Mouse (Mus musculus) gonadal fat pad, adult 2 months (tissue): ENCODE results near the gene Aurka. TPM values are rescaled to one million over a fixed set of nuclear protein-coding genes. Genes with fewer than 3 reads are reported as not detected.

Source experiments
- DNase-seq: peaks from one replicate; pipeline ENCODE4 v3.0.0-alpha.2; 2012; ENCODE audit warnings: low read depth
- polyA plus RNA-seq: library from polyadenylated mRNA; depleted of rRNA; stranded (reverse); fragments of >200 nt; gene quantifications from 2 replicates; pipeline ENCODE4 v1.2.3, GENCODE M21; 2012; rRNA removed

Aurka gene
- 2.6 TPM in 2 replicates for polyA plus RNA-seq

DNA sequence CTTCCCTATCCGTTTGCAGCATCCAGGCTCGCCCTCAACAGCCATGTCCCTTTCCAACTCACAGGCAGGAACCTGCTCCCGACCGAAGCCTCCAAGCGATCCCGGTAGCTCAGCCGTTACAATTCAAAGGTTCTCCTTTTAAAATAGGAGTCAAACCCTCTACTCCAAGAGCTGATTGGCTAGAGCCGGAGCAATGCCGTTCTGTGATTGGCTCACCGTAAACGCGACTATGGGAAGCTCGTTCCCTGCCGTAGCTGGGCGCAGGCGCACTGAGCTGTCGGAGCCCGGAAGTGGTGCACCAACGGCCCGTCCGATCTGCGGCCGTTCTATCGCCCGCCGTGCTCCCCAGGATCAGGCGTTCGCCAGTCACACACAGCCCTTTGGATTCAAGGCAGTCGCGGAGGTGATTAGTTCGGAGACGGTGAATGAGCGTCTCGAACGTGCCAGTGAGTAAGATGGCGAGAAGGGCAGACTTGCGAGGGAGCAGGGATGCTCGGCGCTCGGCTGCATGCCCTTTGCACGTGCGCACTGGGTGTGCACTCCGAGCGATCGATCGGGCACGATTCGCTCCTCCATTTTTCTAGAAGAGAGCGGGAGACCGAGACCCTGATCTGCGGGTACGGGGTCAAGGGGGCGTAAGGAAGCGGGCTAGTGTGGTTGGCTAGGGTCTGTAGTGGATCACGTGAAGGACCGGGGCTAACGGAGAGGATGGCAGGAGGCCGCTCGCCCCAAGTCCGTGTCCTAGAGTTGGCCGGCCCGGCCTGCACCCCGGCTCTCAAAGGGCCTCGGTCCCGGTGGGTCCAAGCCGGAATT, at the start of gene Aurka, which contains the start of gene Cstf1:
Gene Aurka (minus strand): TSS at position 125 of the 813 bp plus-strand sequence.
Gene Cstf1 (plus strand): TSS at position 271 of the 813 bp plus-strand sequence.
- peak; percentile 79 for DNase-seq

DNA sequence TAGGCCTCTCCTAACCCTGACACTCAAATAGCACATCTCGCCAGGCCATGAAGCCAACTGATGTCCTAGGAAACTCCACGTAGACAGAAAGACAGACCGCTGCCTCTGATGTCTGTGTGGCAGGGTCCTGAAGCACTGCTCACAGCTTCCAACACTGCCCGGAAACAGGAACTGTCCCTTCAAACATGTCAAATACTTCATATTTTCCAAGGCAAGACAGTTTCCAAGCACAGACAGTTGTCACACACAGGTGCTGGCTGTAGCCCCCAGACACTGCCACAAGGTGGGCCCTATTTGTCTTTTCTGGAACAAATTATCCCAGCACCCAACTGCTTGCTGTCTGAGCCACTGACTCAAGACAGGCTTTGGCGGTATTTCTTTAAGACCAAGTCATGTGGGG, 47.9 kb upstream of the Aurka start:
- no peak for DNase-seq

DNA sequence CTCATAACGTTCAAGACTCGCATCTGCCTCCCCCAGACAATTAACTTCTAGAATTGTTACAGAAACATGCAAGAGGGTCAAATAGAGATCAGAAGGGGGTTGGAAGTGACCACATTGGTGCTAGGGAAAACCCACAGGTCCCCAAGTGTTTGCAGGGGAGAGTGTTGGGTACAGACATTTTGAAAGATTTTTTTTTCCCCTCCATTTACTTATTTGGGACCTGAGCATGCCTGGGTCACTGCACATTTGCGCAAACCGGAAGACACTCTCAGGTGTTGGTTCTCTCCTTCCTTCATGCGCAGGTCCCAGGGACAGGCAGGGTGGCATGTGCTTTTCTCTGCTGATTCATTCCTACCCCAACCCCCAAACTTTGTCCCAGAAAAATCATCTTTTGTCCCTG, 46.5 kb upstream of the Aurka start:
- DNase-seq: no peak

DNA sequence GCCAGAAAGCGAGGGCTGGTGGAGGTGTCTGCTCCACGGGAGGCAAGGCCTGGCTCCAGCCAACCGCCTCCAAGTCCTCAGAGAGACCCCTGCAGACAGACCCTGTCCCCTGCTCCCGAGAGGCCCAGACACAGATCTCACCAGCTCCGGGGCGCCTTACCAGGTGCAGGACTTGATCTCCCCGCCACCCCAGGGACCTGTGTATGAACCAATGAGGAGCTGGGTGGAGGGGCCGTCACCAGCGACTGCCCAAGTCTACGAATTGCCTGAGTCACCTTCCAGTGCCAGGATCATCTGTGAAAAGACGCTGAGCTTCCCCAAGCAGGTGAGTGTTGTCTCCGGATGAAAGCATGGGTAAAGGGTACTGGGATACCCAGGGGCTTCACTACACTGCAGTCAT, 45.9 kb upstream of the Aurka start:
- no peak for DNase-seq

DNA sequence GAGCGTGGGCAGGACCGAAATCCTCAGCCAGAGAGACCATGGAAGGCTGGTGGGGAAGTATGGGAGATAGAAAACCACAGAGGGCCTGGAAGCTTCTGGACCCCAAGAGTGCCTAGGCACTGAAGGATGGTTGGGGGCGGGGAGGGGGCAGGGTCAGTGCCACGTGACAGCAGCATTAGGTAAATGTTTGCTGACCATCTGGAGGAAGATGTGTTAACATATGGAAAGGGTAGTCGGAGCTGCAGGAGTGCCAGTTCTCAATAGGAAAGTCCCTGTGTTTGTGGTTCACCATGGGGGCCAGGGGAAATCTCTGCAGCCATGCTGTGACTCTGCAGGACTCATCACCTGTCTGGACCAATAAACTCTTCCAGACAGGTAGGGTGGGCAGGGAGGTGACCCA, 43.6 kb upstream of the Aurka start:
- DNase-seq: no peak

DNA sequence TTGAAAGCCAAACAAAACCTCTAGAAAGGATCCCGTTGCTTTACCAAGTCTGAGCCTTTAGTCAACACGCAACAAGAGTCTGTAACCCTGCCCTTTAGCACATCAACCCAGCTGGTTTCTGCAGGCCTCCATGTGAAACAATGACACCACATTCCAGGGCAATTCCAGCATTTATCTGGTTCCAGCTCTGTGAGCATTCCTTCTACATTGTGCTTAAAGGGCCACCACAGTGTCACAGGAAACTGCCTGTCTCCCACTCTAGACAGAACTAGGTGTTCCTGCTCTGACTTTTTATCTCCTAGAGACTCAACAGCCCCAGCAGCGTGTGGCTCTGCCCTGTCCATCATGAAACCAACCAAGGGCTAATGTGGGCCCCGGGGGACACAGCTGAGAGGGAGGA, 42.9 kb upstream of the Aurka start:
- no peak for DNase-seq

DNA sequence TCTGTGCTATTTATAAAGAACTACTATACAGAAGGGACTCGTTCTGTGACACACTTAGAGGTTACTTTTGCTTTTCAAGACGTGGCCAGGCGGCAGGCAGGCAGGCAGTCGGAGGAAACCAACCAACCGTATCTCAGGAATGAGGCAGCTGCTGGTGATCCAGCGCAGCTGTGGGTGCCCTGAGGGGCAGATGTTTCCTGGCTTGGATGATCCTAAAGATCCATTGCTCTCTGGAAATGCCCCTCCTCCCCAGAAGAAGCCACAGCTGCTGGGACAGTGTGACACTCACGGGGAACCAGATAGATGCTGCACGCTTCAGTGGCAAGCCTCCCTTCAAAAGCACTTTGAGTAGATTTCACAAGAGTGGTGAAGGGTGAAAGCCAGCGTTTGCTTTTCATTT, 42.1 kb upstream of the Aurka start:
- DNase-seq: no peak

DNA sequence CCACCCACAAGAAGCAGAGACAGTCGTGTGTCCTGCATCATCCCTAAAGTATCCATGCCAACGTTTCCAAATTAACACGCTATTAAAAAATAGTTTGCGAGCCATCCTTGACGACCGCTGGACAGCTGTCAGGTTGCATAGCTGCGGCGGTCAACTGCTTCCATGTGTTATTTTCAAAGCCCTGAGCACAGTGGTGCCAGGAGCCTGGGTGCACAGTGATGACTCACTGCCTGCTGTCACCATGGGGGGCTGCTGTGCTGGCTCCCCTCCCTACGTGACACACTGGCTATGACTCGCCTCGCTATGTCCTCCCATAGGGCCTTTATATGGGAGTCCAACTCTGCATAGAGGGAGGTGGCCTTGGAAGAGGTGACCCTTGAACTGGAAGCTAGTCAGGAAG, 40.8 kb upstream of the Aurka start:
- DNase-seq: no peak

DNA sequence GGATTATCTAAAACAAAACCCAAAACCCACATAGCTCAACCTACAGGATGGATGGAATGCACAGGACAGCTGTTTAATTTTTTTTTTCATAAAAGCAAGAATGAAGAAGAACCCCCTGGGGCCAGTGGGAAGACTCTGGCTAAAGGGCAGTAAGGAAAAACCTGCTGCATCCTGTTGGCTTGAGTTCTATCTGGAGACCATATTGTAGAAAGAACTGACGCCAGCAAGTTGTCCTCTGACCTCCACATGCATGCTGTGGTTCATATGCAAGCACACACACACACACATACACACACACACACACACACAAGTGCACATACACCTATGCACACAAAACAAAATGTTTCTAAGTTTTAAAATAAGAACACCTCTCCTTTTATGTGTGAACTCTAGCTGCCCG, 40.4 kb upstream of the Aurka start:
- no peak for DNase-seq

DNA sequence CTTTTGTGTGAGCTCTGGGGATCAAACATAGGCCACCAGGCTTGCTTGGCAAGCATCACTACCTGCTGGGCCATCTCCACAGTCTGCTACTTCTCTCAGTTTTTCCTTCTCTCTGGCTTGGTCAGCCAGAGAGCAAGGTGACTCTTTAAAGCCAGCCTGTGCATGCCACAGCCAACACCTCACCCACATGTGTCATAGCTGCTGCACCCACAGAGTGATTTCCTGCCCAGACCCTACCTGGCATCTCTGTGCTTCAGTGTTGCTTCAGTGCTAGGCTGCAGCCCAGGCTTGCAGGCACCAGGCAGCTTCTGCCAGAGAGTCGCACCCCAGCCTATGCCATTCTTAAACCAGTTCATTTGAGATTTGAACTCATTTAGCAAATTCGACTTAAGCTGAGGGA, 37.2 kb upstream of the Aurka start:
- DNase-seq: no peak

DNA sequence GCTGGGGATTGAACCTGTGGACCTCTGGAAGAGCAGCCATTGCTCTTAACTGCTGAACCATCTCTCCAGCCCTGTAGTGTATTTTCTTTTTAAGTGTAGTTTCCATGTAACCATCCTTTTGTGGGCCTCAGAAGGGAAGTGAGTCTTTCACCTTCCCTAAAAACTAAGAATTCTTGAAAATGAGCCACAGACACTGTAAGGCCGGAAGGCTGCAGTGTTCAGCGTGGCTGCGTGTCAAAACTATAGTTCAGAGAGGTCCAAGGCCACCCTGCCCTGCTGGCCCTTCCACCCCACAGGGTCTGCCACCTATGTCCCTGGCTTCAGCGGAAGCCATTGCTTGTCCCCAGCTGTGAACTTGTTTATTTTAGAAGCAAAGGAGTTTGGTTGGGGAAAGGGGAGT, 35.8 kb upstream of the Aurka start:
- DNase-seq: no peak

DNA sequence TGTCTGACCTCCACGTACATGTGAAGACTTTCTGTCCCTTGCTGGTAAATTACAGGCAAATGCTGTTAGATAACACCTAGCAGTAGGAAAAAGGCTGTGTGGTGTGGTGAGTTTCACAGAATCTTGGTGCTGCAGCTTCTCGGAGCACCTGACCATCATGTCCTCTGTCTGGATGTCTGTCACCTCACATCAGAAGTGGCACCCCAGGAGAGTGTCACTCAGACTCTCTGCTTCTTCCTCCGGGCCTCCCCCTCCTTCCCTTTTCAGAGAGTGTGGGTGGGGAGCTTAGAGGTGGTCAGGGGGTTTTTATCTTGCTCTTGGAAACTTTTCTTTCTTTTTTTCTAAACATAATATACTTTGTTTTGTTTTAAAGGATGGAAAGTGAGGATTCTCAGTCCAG, 34.7 kb upstream of the Aurka start:
- DNase-seq: no peak

DNA sequence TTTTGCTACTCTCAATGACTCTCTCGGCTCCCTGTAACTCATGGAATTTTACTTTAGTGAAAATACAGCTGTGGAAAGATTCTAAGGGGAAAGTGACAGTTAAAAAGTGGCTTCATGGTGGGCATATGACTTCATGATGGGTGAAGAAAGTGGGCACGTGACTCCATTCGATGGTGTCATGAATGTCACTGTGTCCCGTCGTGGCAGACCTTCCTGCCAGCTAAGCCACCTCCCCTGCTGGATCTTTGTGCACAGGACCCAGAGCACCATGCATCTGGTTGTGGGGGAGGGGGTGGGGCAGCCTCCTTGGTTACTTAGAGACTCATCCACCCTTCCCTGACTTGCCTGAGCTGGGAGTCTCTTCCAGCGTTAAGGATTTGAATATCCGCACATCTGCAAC, 33.9 kb upstream of the Aurka start:
- DNase-seq: no peak

DNA sequence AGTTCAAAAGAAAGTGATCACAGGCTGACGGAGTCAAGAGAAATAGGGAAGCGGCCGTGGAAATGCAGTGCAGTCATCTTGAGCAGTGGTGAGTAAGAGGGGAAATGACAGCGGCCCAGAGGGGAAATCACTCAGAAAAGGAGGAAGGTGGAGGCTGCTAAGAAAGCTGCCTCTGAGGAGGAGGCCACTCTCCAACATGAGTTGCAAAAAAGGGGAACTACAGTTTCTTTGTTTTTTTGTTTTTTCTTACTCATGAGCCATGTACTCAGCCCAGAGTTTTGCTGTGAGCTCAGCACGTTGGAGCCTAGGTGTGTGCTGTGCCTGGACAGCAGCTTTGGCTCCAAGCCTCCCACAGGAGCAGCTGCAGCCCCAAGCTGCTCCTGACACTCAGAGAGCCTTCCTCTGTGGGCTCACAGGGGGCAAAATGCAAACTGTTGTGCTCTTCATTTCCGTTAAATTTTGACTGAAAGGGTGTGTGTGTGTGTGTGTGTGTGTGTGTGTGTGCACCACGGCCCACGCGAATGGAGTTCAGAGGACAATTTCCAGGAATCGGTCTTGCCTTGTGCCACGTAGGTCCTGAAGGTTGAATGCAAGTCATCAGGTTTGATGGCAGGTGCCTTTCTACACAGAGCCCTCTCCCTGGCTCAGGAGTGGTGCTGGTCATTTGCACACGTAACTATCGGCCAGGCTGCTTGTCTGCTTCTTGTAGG, 30.9 kb upstream of the Aurka start:
- DNase-seq: no peak

DNA sequence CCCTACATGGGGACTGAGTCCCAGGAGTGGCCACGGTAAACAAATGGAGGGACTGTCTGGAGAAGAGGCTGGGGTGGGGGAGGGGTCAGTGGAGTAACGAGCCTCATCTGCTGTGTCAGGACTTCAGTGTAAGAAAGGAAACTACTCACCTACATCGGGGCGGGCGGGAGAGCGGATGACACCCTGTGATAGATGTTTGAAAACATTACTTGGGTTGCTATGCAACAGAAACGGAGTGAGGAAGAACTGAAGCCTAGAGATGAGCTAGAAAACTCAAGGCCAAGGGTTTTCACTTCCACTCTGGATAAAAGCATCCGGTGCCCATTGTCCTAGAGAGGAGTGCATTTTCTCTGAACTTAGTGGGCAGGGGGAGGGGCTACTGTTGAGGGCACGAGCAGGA, 29.6 kb upstream of the Aurka start:
- no peak for DNase-seq

DNA sequence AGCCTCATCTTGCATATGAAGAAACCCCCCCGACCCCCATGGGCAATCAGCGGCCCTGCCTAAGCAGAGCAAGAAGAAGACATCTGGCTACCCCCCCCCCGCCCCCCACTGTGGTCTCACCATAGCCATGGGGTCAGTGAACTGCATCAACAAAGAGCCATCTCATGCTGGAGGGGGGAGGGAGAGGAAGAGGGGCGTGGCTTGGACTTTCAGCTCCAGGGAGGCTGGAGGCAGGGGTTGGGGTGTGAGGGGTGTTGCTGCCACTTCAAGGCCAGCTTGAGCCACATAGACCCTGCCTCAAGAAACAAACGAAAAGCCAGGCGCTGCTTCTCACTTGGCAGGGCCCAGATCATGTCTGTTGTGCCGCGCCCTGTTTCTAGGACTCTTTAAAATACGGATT, 25.6 kb upstream of the Aurka start:
- DNase-seq: no peak

DNA sequence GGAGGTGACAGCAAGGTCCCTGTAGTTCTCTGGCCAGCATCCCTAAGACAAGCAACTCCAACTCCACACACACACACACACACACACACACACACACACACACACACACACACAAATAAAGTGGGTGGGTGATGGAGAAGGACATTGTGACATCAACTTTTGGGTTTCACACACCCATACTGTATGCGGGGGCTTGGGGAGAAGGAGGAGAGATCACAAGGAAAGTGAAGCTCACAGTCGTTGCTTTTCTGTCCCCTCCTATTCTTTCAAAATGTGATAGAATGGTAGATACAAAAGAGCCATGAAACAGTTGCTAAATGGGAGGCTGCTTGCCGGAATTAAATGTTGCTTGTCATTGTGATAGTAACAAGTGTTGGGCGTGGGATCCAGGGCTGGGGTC, 24.3 kb upstream of the Aurka start:
- DNase-seq: no peak

DNA sequence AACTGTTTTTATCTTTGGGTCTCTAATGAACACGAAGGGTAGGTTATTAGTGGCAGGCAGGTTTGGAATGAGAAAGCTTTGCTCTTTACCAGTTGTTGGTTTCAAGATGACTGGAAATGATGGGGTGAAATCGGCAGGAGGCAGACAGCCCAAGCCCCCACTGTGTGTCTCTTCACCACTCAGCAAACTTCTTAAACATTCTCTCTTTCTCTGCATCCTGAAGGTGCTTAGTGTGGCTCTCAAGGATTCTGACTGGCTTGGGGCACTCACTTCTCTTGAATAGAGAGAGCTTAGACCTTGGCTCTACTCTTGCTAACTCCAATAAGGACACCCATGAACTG, 23.7 kb upstream of the Aurka start:
- DNase-seq: no peak

DNA sequence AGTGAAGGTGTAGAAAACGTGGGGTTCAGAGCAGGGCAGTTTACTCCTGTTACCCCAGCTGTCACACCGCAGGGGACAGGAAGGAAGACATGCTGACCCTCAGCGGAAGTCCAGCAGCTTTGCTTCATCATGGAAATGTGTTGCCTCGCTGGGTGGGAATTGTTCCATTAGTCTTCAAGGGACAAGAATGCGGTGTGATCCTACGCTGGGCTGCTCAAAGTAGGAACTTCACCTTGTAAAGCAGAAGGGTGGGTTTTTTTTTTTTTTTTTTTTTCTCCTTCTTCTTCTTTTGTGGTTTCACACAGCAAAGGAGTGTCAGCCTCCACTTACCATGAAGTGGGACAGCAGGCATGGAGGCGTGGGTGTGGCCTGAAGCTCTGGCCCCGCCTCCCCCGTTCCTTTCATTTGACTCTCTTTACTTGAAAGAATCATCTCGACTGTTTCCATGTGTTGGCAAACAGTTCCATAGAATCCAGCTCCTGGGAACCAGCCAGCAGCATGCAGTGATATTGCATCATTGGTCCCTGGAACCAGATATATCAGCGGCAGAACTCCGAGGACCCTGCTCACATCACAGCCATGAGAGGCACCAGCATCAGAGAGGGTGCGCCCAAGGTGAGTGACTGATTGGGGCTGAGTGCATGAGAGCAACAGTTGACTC, 23.2 kb upstream of the Aurka start, which contains the start of gene Cass4:
Gene Cass4 (plus strand): TSS at position 404 of the 661 bp plus-strand sequence.
- no peak for DNase-seq

DNA sequence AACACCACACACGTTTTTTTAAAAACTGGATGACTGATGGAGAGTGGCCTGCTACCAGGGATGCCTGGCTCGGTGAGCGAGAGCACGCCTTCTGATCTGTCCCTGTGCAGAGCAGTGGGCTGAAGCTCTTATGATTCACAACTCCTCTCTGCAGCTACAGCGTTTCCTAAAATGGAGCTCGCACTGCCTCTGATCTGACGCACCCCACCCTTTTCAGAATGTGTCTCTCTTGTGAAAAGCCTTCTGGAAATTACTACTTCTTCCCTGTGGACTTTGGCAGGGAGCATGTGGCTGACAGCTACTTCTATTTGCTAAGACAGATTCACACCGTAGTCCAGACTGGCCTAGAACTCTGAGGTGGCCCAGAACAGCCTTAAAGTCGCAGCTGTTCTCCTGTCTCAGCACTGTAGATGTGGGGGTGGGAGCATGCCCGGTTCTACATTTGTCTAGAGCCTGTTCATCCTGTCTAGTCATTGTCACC, 21.7 kb upstream of the Aurka start:
- no peak for DNase-seq

DNA sequence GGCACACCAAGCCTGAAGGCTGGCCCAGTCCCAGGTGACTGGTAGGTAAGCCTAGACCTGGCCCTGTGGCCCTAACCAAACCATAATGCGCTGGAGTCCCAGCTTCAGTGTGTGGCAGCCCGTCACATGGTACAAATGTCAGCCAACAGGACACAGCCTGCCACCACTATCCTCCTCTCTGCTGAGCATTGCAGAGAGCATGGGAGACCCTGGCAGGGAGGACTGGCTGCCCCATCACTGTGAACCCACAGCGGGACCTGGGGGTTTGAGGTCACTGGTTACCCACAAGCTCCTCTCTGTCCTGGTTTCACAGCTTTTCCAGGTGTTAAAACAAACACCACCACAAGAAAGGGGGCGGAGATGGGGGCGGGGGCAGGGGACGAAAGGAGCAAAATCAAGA, 20.0 kb upstream of the Aurka start:
- no peak for DNase-seq

DNA sequence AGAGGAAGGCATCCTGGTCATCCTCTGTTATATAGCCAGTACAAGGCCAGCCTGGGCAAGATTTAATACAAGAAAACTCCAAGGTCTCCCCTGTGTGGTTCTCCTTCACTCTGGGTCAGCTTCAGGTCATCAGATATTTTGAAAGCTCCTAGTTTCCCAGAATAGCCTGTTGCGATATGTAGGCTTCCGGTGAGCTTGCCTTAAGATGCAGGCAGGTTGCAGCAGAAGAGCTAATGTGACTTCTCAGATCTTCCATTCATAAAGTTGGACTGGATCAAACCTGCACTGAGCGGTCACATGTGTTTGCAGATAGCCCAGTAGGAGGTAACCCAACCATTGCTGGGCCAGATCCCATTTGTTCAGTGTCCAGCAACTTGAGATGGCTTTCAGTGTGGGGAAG, 14.4 kb upstream of the Aurka start:
- DNase-seq: no peak

DNA sequence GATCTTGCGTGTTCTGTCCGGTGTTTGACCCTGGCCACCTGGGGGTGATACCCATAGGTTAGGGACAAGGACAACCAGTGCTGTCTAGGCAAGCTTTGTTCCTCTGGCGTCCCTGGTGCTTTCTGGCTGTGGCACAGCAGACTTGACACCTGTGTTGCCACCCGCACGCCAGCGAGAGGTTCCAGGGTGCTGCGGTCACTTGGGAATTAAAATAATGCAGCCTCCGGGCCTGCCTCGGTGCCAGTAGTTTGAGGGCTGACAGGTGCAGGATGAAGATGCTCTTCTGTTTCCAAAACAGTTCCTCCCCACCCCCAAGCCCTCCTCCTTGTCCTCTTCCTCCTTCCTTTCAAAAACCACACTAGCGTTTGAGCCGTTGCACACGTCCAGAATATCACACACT, 11.6 kb upstream of the Aurka start:
- no peak for DNase-seq
